Mouse (Mus musculus): Measurements from ENCODE around the gene Hdgfl1.

Gene Hdgfl1

DNA sequence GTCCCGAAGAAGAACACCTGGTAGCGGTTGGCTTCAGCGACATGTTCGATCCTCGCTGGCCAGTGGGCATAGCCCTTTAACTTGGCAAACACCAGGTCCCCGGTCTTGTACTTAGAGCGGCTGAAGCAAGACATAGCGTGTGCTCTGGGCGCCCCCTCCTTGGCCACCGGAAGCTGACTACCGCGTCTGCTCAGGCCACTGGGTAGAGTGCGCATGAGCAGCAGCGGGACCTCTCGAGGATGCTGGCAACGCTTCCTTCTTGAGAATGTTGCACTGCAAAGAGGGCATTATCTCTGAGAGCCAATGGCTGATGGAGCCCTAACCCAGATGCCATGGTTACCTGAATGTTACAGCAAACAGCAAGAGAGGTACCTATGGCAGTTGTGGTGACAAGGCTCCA is at the start of gene Hdgfl1:
Gene Hdgfl1 (minus strand): TSS at position 211 of the 400 bp plus-strand sequence.
- no peak for DNase-seq (ENCODE audit: low read depth, low spot score)

DNA sequence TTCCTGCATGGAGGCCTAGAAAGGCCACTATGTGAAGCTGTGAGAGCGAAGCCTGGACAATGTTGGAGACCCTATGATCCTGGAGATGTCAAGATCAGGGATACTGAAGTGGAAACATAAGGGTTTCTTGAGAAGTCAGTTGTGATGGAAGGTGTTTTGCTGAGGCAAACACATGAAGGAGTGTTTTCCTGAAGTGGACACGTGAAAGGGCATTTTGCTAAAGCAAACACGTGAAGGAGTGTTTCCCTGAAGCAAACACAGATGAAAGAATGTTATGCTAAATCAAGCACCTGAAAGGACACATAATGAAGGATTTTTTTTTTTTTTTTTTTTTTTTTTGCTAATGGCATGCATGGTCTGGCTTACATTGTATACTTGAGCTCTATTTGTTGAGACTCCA is 25.5 kb upstream of the Hdgfl1 start:
- DNase-seq (ENCODE audit: low read depth, low spot score) = no peak

DNA sequence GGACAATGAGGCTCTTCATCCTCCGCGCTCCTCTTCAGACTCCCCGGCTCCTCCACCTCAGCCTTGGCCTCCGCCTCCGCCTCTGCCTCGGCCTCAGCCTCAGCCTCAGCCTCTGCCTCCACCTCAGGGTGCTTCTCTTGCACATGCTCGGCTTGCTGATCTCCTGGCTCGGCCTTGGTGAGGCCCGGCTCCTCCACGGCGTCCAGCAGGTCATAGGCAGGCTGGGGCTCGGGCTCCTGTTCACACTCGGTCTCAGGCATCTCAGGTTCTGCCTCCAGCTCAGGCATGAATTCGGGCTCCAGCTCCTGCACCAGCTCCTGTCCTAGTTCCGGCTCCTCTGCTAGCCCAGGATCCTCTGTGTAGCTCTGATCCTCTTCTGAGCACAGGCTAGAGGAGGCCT is 541 bp downstream of the Hdgfl1 start:
- no peak for DNase-seq (ENCODE audit: low read depth, low spot score)

DNA sequence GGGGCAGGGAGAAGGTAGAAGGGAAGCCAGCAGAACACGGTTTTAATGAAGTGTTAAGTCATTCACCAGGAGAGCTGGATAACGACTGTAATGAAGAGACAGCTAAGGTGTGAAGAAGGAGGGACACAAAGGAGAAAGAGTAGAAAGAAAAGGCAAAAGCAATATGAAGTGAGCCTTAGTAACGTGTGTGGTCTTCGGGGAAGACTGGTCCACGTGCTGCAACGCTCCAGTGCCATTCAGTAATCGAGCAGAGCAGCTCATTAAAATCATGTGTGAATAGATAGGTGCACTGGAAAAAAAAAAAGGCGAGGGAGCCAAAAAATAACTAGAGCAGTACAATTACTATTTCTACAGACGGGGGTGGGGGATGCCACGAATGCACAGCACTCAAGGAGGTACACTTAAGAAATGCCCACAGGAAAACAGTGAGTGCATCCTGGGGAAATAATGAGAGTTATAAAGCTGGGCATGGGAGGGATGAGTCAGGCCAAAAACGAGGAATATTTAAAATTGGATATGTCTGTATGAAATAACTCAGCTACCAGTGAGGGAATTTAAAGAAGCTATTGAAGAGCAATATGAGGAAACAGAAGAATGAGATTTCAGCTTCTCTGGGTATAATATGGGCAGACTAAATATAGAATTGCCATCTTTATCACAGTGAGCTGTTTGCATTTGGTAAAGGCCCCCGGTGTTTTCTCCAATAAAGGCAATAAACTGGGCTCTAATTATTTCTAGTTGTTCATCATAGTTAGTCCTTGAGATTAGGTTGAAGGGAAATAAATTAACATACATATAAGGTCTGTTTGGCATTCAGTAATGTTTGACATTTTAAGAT is 7.8 kb downstream of the Hdgfl1 start:
- DNase-seq (ENCODE audit: low read depth, low spot score) = no peak

DNA sequence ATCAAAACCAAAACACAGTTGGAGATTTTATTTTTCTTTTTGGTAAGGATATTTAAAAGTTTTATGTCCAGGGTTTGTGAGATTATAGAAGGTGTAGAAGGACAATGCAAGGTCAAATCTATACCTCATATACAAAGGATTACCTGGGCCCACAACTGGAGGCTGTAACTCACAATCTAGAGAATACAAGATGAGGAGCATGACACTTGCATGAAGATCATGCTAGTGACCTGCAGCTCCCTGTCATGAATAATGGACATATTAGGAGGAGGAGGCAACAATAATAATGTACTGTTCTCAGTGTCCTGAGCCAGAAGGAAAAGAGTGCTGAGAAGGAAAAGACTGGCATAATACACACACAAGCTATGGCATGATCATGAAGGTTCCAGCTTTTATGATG is 17.1 kb downstream of the Hdgfl1 start:
- DNase-seq (ENCODE audit: low read depth, low spot score) = no peak

DNA sequence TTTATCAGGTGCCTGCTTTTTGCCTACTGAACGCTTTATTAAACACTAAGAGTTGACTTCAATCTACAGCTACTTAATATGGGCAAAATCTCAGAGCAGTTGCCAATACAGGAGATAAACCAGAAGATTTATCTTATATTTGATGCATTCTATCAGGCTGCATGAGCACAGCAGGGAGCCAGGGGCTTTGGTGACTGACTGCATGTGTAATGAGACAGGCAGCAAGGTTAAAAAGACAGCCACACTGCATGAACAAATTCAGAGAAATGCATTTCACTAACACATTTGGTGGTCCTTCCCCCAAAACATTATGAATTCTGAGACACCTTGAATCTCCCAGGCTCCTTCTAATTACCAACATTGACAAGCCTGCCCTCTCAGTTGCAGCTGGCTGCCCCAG is 17.6 kb downstream of the Hdgfl1 start:
- no peak for DNase-seq (ENCODE audit: low read depth, low spot score)

DNA sequence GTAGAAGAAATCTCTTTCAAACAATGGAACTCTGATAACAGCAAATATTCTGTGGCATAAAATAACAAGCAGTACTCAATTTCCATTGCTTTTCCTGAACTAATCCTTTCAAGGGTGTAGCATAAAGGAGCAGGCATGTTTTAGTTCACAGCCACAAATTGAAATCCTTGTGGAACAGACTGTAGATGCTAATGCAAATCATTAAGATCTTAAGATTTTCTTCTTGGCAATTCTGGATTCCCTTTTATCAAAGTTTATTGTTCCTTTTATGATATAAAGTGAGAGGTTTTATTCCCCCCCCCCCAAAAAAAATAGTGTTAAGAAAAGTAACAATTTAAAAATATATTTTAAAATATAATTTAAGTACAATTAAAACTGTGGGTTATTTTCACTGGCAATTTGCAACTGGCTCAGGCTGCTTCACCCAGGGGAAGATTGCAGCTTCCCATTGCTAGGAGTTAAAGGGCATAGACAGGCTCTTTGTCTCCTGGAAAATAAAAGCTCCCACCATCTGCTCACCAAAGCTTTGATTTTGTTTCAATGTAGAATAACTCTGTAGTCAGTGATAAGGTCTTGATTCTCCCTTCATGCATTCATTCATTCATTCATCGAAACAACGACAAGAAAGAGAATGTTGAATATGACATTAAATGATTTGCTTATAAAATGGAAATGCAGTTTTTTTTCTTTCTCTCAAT is 24.1 kb downstream of the Hdgfl1 start:
- no peak for DNase-seq (ENCODE audit: low read depth, low spot score)

DNA sequence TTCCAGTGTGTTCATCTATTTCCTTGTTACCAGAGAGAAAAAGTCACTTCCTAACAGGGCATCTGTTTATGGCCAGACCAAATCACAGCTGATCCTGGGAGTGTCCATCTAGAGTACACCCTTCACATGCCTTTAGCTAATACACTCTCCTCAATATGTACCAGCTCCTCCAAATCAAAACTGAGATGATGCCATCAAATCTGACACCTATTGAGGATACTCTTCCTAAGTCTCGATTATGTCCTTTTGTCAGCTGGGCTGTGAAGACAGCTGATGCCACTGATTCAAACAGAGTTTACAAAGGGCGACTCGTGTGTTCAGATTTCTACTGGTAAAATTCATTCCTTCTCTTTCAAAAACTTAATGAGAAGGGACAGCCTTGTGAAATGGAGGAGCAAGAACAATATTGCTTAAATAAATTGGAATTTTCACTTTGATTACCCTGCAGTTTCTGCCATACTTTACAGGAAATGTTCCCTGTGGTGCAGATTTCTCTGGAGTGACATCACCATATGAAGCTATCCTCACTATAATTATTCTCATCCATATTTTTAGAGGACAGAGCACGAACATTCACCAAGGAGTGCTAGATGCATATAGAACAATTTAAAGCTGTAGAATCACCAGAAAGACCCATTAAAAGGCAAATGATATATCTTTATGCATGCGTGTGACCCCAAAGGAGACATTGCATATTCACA is 24.8 kb downstream of the Hdgfl1 start:
- no peak for DNase-seq (ENCODE audit: low read depth, low spot score)

DNA sequence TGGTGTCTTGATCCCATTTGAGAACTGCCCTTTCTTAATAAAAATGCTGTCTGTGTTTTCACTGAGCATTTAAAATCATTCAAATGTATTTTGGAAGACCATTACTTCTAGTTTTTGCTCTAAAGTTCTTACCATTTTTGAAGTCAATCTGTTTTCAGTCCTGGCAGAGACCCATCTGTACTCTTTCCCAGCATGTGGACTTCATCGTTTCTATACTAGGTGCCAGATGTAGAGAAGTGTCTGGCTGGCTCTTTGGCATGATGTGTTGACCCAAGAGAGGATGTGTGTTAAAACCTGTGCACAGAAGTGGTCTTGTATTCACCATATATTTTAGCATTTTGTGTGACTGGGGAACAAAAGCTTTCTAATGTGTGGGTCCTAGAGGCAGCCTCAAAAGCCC is 25.9 kb downstream of the Hdgfl1 start:
- DNase-seq (ENCODE audit: low read depth, low spot score) = no peak

DNA sequence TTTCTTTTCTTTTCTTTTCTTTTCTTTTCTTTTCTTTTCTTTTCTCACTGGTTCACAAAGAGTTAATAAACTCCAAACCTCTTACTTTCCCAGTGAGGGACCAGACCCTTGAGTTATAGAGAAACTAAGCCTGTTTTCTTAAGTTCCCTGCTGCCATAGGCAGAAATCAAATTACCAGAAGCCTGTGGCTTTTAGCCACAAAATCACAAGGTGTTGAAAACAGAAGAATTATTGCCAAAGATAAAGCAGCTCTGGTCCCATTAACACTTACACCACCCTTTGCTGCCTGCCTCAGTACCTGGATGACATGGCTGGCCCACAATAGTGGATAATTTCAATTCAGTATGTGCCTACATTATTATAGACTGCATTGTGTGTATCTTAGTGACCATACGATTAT is 35.0 kb downstream of the Hdgfl1 start:
- no peak for DNase-seq (ENCODE audit: low read depth, low spot score)

DNA sequence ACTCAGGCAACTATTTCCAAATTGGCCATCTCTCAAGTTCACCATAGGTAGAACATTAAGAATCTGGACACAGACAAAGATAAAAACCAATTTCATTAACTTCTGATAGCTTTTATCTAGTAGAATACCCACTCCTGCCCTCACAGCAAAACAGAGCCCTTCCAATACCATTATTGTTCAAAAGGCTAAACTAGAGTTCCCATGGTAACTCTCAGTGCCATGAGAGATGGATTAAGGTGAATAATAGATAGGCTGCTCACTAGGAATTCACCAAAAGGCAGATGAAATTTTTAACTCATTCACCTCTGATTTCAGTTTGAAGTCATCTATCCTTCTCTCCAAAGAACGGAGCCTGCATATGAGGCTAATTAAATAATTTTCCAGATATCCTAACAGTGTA is 45.7 kb downstream of the Hdgfl1 start:
- no peak for DNase-seq (ENCODE audit: low read depth, low spot score)

DNA sequence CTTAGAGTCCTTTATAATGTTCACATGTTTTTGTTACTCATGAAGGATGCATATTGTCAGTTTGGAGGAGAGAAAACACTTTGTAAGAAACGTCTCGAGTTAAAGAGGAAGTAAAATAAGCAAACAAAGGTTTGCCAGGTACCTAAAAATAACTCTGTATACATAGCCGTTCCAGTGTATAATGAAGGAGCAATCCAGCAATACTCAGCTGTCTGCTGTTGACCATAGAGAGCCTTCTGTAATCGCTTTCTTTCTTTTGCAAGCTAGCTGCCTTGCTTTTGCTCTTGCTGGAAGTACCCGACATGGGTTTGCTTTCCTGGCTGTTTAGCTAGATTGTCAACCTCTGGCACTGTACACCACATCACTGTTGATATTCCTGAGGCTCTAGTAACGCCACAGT is 48.6 kb downstream of the Hdgfl1 start:
- no peak for DNase-seq (ENCODE audit: low read depth, low spot score)

DNA sequence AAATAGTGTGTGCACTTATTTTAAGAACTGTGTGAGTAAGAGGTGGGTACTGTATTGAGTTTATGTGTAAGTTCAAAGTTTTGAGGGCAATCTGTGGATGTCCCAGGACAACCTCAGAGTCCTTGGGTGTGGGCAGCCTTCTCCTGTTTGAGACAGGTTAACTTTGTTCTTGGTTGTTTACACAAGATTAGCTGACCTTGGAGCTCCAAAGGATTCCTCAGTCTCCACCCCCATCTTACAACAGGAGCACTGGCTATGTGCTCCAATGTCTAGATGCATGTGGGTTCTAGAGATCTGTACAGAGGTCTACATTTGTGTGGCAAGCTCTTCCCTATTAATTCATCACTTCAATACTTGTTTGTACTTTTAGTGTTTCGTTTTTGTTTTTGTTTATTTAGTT is 49.0 kb downstream of the Hdgfl1 start:
- no peak for DNase-seq (ENCODE audit: low read depth, low spot score)

DNA sequence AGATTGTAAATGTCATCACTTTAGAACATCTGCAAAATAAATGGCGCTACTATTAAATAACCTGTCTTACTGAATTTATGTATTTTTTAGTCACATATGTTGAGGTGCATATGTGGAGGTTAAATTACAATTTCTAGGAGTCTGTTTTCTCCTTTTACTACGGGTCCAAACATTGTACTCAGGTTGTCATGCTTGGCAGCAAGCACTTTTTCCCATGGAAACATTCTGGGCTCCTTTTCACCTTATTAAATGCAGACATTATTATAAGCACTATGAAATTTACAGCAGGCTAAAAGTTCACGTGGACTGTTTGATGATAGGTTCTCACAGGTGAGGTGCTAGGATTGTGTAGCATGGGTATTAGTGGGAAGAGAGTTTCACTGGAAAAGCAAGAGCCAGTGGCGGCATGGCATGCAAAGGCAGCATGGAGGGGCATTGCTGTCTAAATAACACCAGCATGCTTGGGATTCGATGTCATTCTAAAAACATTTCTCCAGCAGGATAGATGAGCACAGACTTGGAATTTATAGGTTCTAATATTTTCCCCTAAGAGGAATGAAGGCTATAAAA is 50.7 kb downstream of the Hdgfl1 start:
- no peak for DNase-seq (ENCODE audit: low read depth, low spot score)

Measured in WW6 (cell line).